Mouse (Mus musculus) right cerebral cortex, postnatal 36 days (tissue): ENCODE data around the gene Kank4.

Experiments
- DNase-seq, 2 experiments: peaks; one replicate each; pipeline ENCODE4 v3.0.0; 2022; ENCODE audit warnings: low spot score in 2 of 2, mixed read lengths in 1 of 2

Gene Kank4

GRCm38 (mm10) chr4:98717735-98718546, 99.4 kb downstream of the Kank4 start:
- no peak for DNase-seq

GRCm38 (mm10) chr4:98710891-98711290, 106.4 kb downstream of the Kank4 start:
- DNase-seq: no peak
